Mouse (Mus musculus) left cerebral cortex, adult 18-20 months (tissue): Measurements from ENCODE around the gene Coa5. TPM values are rescaled to one million over a fixed set of nuclear protein-coding genes. Genes with fewer than 3 reads are reported as not detected.

Experiments
- DNase-seq, 2 experiments: peaks; one replicate each; pipeline ENCODE4 v3.0.0; 2021 to 2022; ENCODE audit warnings: low spot score in 2 of 2, mixed read lengths in 1 of 2
- total RNA-seq, 2 experiments: library from RNA; stranded (reverse); gene quantifications; 2 replicates each; pipeline ENCODE4 v1.2.3; 2021

Gene Coa5
- total RNA-seq, 2 experiments from 2014 or later, result 66.0 to 66.1 TPM

GRCm38 (mm10) chr1:37436419-37436818 is 6.5 kb upstream of the Coa5 start:
- no peak for DNase-seq

GRCm38 (mm10) chr1:37430297-37430840 is 466 bp upstream of the Coa5 start:
- no peak for DNase-seq

GRCm38 (mm10) chr1:37428911-37429310 is 992 bp downstream of the Coa5 start:
- DNase-seq, result no peak

- no peak for DNase-seq
Observed at GRCm38 (mm10) chr1:37427144-37427875, 2.6 kb downstream of the Coa5 start.

GRCm38 (mm10) chr1:37419420-37419819 is 10.5 kb downstream of the Coa5 start:
- DNase-seq, result no peak

GRCm38 (mm10) chr1:37415394-37415793 is 14.5 kb downstream of the Coa5 start:
- DNase-seq, result no peak

- no peak for DNase-seq
Observed at GRCm38 (mm10) chr1:37409647-37410046, 20.3 kb downstream of the Coa5 start.

GRCm38 (mm10) chr1:37408678-37409077 is 21.2 kb downstream of the Coa5 start:
- DNase-seq, result no peak

GRCm38 (mm10) chr1:37408059-37408458 is 21.8 kb downstream of the Coa5 start:
- DNase-seq, result no peak

- no peak for DNase-seq
Observed at GRCm38 (mm10) chr1:37407228-37407627, 22.7 kb downstream of the Coa5 start.

- DNase-seq, result no peak
Observed at GRCm38 (mm10) chr1:37405137-37405536, 24.8 kb downstream of the Coa5 start.

GRCm38 (mm10) chr1:37401687-37402086 is 28.2 kb downstream of the Coa5 start:
- peak; percentile 65 to 73 for DNase-seq

- DNase-seq, result no peak
Observed at GRCm38 (mm10) chr1:37399734-37400133, 30.2 kb downstream of the Coa5 start.

GRCm38 (mm10) chr1:37398961-37399360 is 30.9 kb downstream of the Coa5 start:
- no peak for DNase-seq

- no peak for DNase-seq
Observed at GRCm38 (mm10) chr1:37396481-37396880, 33.4 kb downstream of the Coa5 start.

GRCm38 (mm10) chr1:37393174-37393573 is 36.7 kb downstream of the Coa5 start:
- peak in 1 of 2 experiments; percentile 34 for DNase-seq

GRCm38 (mm10) chr1:37386448-37386971 is 43.4 kb downstream of the Coa5 start:
- no peak for DNase-seq

GRCm38 (mm10) chr1:37384304-37384703 is 45.6 kb downstream of the Coa5 start:
- no peak for DNase-seq

GRCm38 (mm10) chr1:37380913-37381312 is 49.0 kb downstream of the Coa5 start:
- DNase-seq, result no peak

GRCm38 (mm10) chr1:37379536-37379935 is 50.4 kb downstream of the Coa5 start:
- DNase-seq, result no peak

- peak in 1 of 2 experiments; percentile 48 for DNase-seq
Observed at GRCm38 (mm10) chr1:37378095-37378494, 51.8 kb downstream of the Coa5 start.

GRCm38 (mm10) chr1:37376751-37377150 is 53.2 kb downstream of the Coa5 start:
- DNase-seq, result no peak

- peak in 1 of 2 experiments; percentile 61 for DNase-seq
Observed at GRCm38 (mm10) chr1:37376177-37376576, 53.7 kb downstream of the Coa5 start.
